Mouse (Mus musculus) embryonic facial prominence, embryonic 11.5 days (tissue): Measurements from ENCODE around the gene Abcb8. TPM values are rescaled to one million over a fixed set of nuclear protein-coding genes. Genes with fewer than 3 reads are reported as not detected.

ENCODE experiments used
- ATAC-seq: fragments of 200-750 bp; cut with Nextera tagmentation; replicated peaks from 2 replicates; pipeline ENCODE4 v1.8.0; 2017; ENCODE audit warnings: low read depth; ENCODE audit not compliant: insufficient number of reproducible peaks, low FRiP score, low TSS enrichment
- DNase-seq: peaks from one replicate; pipeline ENCODE4 v3.0.0-alpha.2; 2015; ENCODE audit warnings: low spot score
- H3K27ac ChIP-seq: fragments of 300-500 bp; sonication (generic); replicated peaks from 2 replicates; pipeline ENCODE4 v1.5.1; 2014; ENCODE audit warnings: mild to moderate bottlenecking, low read depth, low read length, control low read depth
- H3K27me3 ChIP-seq: fragments of 300-500 bp; sonication (generic); 2 replicates; pipeline ENCODE4 v1.6.1; 2014; ENCODE audit warnings: mild to moderate bottlenecking, low read length, moderate library complexity, mixed read lengths; ENCODE audit not compliant: control insufficient read depth, insufficient read depth
- H3K36me3 ChIP-seq: fragments of 300-500 bp; sonication (generic); replicated peaks from 2 replicates; pipeline ENCODE4 v1.6.1; 2014; ENCODE audit warnings: low read depth, mild to moderate bottlenecking, low read length, moderate library complexity, mixed read lengths; ENCODE audit not compliant: control insufficient read depth, insufficient read depth
- H3K4me1 ChIP-seq: fragments of 300-500 bp; sonication (generic); 2 replicates; pipeline ENCODE4 v1.6.1; 2014; ENCODE audit warnings: low read length, mixed read lengths; ENCODE audit not compliant: control insufficient read depth, insufficient read depth
- H3K4me2 ChIP-seq: fragments of 300-500 bp; sonication (generic); 2 replicates; pipeline ENCODE4 v1.6.1; 2014; ENCODE audit warnings: low read depth, mild to moderate bottlenecking, control low read depth, low read length, moderate library complexity
- H3K4me3 ChIP-seq: fragments of 300-500 bp; sonication (generic); 2 replicates; pipeline ENCODE4 v1.5.1; 2014; ENCODE audit warnings: low read depth, low read length, control low read depth
- H3K9ac ChIP-seq: fragments of 300-500 bp; sonication (generic); replicated peaks from 2 replicates; pipeline ENCODE4 v1.6.1; 2014; ENCODE audit warnings: mild to moderate bottlenecking, control low read depth, low read length
- H3K9me3 ChIP-seq: fragments of 300-500 bp; sonication (generic); replicated peaks from 2 replicates; pipeline ENCODE4 v1.6.1; 2016; ENCODE audit warnings: mild to moderate bottlenecking, low read length, inconsistent platforms, mixed read lengths; ENCODE audit not compliant: control insufficient read depth
- WGBS: fragments of 180-500 bp; shearing (Covaris S2); extraction: QIAGEN DNeasy Blood & Tissue Kit; methylation state at CpG from one replicate; pipeline ENCODE4 v1.1.7; 2014; 5-methylcytosine and 5-hydroxymethylcytosine counted together
- polyA plus RNA-seq: library from polyadenylated mRNA; unstranded; fragments of >200 nt; fragmentation: Nextera tagmentation; extraction: Ambion mirVana; gene quantifications from 2 replicates; pipeline ENCODE4 v1.2.1, GENCODE M21; 2014

The Abcb8 gene
- polyA plus RNA-seq, 1 experiment from 2014 or later = 27.4 TPM

DNA sequence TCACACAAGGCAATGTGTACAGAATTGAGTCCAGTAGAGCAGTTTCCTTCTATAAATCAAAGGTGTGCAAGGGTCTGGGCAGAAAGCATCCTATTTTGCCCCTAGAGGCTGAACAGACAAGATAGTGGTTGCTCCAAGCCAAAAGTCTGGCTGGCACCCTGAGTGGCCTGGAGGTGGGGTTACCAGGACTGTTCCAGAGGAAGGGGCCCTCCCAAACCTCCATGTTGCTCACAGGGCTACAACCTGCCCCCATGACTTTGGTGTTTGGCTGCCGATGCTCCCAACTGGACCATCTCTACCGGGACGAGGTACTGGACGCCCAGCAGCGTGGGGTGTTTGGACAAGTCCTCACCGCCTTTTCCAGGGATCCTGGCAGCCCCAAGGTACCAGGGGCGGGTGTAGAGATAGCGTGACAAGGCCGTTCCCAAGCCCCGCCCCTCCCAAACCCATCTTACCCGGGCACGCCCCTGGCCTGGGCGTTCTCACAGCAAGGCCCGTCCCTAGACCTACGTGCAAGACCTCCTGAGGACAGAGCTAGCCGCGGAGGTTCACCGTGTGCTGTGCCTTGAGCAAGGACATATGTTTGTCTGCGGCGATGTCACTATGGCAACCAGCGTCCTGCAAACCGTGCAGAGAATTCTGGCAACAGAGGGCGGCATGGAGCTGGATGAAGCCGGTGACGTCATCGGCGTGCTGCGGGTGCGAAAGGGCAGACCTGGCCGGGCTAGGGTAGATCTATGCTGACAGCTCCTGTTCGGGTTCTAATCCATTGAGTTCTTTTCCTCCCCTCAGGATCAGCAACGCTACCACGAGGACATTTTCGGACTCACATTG is 10.2 kb upstream of the Abcb8 start:
- peaks cover 3% of the 10 kb centered on the region; the same call in 1 of the 2 replicates for H3K4me1 ChIP-seq
- peak overlapping the region; percentile 42 for H3K4me3 ChIP-seq
- H3K9me3 ChIP-seq = no peaks in the 10 kb centered on the region
- WGBS = under 1% methylated on average over 34 of the region's 34 CpGs
- DNase-seq = peak; percentile 95
- peaks cover 12% of the 10 kb centered on the region for H3K27me3 ChIP-seq
- no peak overlapping the region for H3K27ac ChIP-seq
- peak overlapping the region; percentile 46 for H3K9ac ChIP-seq
- peak; percentile 86 for ATAC-seq
- peak overlapping the region; percentile 79 for H3K4me2 ChIP-seq
- H3K36me3 ChIP-seq = no peaks in the 10 kb centered on the region

DNA sequence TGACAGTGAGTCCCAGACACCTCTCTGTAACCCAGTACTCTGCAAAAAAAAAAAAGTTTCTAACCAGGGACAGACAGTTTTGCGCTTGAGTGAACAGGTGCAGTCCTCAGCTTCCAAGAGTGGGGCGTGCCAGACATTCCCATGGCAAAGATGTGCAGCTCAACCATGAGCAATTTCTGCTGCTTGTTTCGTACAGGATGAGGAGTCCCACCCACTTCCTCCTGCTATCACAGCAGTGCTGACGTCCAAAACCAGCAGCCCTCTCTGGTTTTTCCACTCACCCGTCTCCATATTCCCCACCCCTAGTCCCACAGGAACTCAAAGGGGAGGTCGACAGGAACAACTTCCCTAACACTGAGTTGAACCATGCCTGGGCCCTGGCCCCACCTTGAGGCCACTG is 9.1 kb upstream of the Abcb8 start:
- no peak overlapping the region for H3K9ac ChIP-seq
- peaks cover 14% of the 10 kb centered on the region for H3K27me3 ChIP-seq
- no peak overlapping the region for H3K4me2 ChIP-seq
- WGBS = 61% methylated on average over 6 of the region's 6 CpGs
- no peaks in the 10 kb centered on the region for H3K36me3 ChIP-seq
- peaks cover 5% of the 10 kb centered on the region; the same call in 1 of the 2 replicates for H3K4me1 ChIP-seq
- no peak for ATAC-seq
- no peak overlapping the region for H3K27ac ChIP-seq
- H3K9me3 ChIP-seq = no peaks in the 10 kb centered on the region
- no peak overlapping the region for H3K4me3 ChIP-seq
- no peak for DNase-seq

DNA sequence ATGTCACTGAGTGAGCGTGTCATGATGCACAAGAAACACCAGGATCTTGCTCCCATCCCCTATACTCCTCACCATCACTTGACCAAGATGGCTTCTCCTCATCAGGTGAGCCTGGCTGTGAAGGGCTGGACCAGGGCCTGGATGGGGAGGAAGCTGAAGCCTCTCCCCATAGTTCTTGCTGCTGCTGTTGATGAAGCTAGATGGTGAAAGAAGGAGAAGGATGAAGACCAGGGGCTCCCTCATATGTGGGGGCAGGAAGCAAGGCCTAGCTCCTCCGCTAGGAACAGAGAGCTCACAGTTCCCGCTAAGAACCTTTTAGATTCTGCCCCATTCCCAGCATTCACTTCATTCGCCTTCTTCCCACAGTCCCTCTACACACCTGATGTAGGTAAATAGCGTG is 8.1 kb upstream of the Abcb8 start:
- no peaks in the 10 kb centered on the region for H3K36me3 ChIP-seq
- DNase-seq = no peak
- 87% methylated on average over 5 of the region's 5 CpGs for WGBS
- no peak overlapping the region for H3K9ac ChIP-seq
- no peak overlapping the region for H3K4me2 ChIP-seq
- no peak for ATAC-seq
- peaks cover 14% of the 10 kb centered on the region for H3K27me3 ChIP-seq
- H3K4me3 ChIP-seq = no peak overlapping the region
- H3K9me3 ChIP-seq = no peaks in the 10 kb centered on the region
- peaks cover 5% of the 10 kb centered on the region; the same call in 1 of the 2 replicates for H3K4me1 ChIP-seq
- no peak overlapping the region for H3K27ac ChIP-seq

DNA sequence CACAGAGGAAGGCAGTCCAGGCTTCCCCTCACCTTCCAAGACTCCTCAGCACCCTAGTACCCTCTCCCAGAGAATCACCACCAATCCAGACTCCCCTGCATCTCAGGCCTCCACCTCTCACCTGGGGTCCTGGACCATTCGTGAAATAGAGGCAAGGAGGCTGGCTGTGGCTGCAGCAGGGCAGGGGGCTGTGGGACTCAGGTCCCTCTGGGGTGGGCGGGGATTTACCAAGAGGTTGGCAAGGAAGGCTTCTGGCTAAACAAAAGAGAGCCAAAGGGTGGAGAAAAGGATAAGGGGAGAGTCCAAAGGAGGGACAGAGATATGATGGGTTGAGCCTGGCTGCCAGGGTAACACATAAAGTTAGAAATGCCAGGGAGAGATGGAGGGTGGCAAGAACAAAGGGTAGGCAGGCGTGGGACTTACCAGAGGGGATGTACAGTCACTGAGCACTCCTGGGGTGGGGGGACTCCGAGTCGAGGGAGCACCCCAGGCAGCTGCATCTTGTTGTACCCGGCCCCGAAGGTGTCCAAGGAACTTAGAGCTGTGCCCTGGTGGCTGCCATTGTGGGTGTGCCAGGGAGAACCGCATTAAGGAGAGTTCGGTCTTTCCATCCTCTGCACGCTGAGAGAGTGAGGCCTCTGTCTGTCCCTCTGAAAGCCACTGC is 7.4 kb upstream of the Abcb8 start:
- H3K4me2 ChIP-seq = no peak overlapping the region
- no peaks in the 10 kb centered on the region for H3K9me3 ChIP-seq
- peaks cover 5% of the 10 kb centered on the region; the same call in 1 of the 2 replicates for H3K4me1 ChIP-seq
- no peak for DNase-seq
- no peak overlapping the region for H3K9ac ChIP-seq
- no peak overlapping the region for H3K4me3 ChIP-seq
- no peak for ATAC-seq
- no peaks in the 10 kb centered on the region for H3K36me3 ChIP-seq
- peaks cover 14% of the 10 kb centered on the region for H3K27me3 ChIP-seq
- no peak overlapping the region for H3K27ac ChIP-seq
- 80% methylated on average over 10 of the region's 10 CpGs for WGBS

DNA sequence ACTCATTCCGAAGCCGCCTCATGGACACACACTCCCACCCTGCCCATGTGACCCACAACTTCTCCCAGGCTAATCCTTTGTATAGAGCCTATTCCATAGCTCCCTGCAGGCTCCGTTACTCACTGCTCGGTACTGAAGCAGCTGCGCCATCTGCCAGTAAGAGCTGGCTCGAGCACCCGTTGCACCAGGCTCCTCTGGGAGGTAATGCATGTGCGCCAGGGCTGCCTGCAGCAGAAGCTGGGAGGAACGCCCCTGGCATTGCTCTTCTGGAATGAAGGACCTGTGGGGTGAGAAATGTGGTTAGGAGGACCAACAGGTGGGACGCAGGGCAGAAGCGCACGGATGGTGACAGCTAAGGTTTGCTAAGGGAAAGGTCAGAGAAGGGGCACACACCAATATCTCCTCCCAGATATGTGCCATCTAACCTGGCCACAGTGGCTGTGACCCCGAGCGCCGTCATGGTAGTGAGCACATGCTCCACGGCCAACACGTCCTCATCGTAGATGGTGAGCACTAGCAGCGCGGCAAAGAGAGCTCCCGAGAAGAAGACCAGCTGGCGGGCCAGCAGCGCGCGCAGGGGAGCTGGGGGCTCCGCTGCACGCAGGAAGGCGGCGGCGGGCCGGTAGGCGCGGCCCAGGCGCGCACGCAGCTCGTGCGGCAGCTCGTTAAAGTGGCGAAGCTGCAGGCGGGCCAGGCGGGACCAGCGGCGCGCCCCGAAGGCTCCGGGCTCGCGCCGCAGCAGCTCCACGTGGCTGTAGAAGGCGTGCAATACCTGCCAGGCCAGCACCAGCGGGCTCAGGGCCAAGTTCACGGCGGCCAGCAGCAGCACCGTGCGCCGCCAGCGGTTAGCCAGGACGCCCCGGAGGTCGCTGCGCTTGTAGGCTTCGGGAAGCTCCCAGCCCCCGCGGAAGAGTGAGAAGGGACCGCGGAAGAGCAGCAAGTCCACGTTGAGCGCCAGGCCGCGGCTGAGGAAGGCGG is 5.9 kb upstream of the Abcb8 start:
- Histone ChIP-seq H3K27ac (no peak overlapping the region), H3K4me2 (peak overlapping the region; percentile 97), H3K36me3 (no peaks in the 10 kb centered on the region), H3K9me3 (no peaks in the 10 kb centered on the region), H3K4me3 (peak overlapping the region; percentile 43), H3K4me1 (peaks cover 5% of the 10 kb centered on the region; the same call in 1 of the 2 replicates), H3K27me3 (peaks cover 14% of the 10 kb centered on the region), H3K9ac (peak overlapping the region; percentile 69)
- ATAC-seq (0 out of 2 replicates have a peak, but pooled peaks have one; percentile 17), DNase-seq (peak; percentile 67)
- WGBS = 2% methylated on average over 73 of the region's 73 CpGs

DNA sequence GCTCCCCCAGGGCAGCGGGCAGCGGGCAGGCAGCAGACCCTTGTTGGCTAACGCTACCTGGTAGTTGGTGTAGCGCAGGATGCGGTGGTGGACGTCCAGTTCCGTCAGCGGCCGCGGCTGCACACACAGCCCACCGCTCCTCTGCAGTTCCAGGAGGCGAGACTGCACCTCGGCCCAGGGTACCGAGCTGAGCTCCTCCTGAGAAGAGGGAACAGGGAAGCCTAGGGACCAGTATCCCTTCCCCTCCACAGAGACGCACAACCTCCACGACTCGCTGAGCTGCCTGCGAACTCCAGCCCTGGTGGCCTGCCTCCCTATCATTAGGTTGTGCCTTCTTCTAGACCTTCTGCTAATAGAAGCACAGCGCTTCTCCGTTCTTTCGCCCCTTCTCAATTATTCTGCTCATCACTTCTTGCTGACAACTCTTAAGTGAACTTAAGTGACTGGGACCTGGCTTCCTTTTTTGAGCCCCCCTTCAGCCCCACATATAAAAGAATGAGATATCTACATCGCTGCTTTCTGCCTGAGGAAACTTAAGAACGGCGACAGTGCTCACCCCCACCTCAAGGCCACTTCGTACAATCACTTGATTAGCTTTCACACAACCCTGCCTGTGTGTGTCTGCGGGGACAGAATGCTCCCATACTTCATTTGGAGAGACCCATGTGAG is 5.1 kb upstream of the Abcb8 start:
- Histone ChIP-seq H3K36me3 (no peaks in the 10 kb centered on the region), H3K27me3 (peaks cover 14% of the 10 kb centered on the region)

DNA sequence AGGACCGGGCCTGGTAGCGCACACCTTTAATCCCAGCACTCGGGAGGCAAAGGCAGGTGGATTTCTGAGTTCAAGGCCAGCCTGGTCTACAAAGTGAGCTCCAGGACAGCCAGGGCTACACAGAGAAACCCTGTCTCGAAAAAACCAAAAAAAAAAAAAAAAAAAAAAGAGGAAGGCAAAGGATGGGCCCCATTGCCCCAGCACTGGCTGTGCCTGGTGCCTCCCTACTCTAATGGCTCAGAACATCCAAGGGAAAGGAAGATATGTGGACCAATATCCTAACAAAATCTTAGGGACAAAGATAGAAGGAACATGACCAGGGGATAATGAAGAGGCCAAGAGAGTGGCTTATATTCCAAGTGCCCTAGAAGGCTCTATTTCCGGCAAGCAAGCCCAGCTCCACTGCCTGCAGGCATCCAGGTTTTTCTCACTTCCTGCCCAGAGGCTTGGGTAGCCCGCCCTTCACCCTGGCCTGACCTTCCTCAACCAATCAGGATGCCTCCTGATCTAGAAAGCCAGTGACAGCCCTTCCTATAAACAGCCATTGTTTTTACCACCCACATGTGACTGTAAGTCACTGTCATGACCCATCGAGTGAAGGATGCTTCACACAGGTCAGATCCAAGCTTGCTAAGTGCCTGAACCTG is 4.3 kb upstream of the Abcb8 start:
- peaks cover 3% of the 10 kb centered on the region; the same call in 1 of the 2 replicates for H3K4me1 ChIP-seq
- ATAC-seq (no peak), DNase-seq (peak; percentile 24)
- H3K27me3 ChIP-seq = peaks cover 14% of the 10 kb centered on the region
- no peak overlapping the region for H3K4me2 ChIP-seq
- no peak overlapping the region for H3K4me3 ChIP-seq
- H3K27ac ChIP-seq = no peak overlapping the region
- no peaks in the 10 kb centered on the region for H3K9me3 ChIP-seq
- no peak overlapping the region for H3K9ac ChIP-seq
- WGBS = 58% methylated on average over 6 of the region's 7 CpGs
- H3K36me3 ChIP-seq = no peaks in the 10 kb centered on the region

More for the DNA sequence above, 5.1 kb upstream of the Abcb8 start:
- Histone ChIP-seq H3K27ac (no peak overlapping the region), H3K9ac (peak overlapping the region; percentile 69), H3K4me1 (peaks cover 5% of the 10 kb centered on the region; the same call in 1 of the 2 replicates), H3K4me2 (peak overlapping the region; percentile 97), H3K4me3 (peak overlapping the region; percentile 43), H3K9me3 (no peaks in the 10 kb centered on the region)
- WGBS = 24% methylated on average over 25 of the region's 26 CpGs
- no peak for ATAC-seq
- no peak for DNase-seq
